Mouse (Mus musculus) A20 (cell line): Measurements from ENCODE around the gene Gm5426.
"Not testable (repeated sequence)": the region's sequence is repeated elsewhere in the genome, so short reads cannot be mapped to it uniquely, and the experiment has no call there.

Experiments used
- DNase-seq: peaks from one replicate; pipeline ENCODE4 v3.0.0-alpha.2; 2011; ENCODE audit warnings: low read depth, low spot score

Gene Gm5426

GRCm38 (mm10) chr10:96136451-96136850, at the start of gene Gm5426:
TSS of gene Gm5426 (plus strand) at chr10:96136603.
- not testable (repeated sequence) for DNase-seq

GRCm38 (mm10) chr10:96089744-96090143, 46.7 kb upstream of the Gm5426 start:
- no peak for DNase-seq

DNA sequence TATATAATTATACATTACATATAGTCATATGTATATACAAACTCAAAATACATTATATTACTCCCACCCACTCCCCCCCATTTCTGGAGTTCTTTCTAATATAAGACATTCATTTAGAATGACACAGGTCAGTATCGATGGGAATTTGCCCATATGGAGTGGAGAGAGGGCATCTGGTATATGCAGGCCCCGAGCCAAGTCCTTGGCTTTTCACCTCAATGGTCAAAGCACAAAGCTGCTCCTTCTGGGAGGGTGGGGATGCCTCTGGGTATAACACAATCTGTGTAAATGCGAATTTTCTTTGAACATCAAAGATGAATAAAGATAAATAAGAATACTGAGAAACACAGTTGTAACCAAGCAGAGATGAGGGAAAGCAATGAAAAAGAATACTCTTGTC, 46.0 kb upstream of the Gm5426 start:
- no peak for DNase-seq

DNA sequence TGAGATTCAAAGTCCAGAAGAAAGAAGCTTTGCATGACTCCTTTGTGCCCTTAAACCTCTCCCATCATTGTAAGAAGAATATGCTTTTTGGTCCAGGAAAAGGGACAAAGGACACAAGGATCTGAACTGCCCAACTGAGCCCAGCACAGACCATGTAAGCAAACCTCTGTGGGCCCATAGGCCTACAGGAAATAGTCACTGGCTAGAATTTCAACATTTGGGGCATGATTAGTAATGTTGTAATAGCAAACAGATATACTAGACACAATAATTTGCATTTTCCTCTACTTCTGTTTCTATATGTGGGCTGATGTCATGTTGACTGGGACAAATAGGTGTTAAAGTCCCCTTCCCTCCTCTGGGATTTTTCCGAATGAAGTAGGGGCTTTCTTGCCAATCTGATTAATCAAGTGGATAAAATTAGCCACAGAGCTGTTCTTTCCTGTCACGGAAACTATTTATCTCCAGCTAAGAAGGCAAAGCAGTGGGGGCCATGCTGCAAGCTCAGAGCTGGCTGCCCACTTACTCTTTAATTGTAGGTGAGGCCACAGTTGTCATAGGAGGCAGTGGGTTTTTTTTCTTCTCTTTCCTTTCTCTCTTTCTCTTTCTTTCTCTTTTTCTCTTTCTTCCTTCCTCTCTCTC, 42.4 kb upstream of the Gm5426 start:
- DNase-seq = no peak

GRCm38 (mm10) chr10:96094559-96094958, 41.8 kb upstream of the Gm5426 start:
- DNase-seq = no peak

DNA sequence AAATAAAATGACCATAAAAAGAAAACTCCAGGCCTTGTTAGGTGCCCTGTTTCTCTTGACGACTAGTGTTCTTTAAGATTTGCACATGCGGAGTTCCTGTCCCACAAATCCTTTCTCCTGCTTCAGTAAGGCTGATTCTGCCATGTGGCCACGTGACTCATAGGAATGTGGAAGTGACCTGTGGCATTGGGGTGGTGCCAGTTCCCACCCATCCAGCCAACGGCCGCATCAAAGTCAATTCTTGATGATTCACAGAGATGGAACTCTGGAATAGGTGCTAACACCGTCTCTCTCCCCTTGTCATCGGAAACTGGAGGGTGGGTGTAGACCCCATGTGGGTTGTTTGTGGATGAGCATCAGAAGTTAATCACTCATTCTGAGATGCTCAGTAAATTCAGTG, 39.7 kb upstream of the Gm5426 start:
- DNase-seq = no peak

DNA sequence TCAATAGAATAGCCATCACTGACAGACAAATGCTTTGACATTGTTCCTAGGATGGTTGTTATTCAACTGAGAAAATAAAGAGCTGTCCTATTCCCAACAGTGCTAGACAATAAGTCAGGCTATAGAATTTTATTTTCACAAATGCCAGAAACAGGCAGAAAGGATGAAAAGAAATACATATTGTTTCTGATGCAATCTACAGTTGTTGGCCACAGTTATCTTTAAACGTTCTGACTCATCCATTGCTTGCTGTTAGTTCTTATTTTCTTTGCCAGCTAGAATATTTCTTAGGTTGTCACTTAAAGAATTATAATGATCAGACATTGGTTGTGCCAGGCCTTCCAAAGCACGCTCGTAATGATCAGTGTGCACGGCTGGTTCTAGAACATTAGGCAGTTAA, 35.4 kb upstream of the Gm5426 start:
- DNase-seq = no peak

- peak; percentile 27 for DNase-seq
Observed at GRCm38 (mm10) chr10:96104158-96104557, 32.2 kb upstream of the Gm5426 start.

DNA sequence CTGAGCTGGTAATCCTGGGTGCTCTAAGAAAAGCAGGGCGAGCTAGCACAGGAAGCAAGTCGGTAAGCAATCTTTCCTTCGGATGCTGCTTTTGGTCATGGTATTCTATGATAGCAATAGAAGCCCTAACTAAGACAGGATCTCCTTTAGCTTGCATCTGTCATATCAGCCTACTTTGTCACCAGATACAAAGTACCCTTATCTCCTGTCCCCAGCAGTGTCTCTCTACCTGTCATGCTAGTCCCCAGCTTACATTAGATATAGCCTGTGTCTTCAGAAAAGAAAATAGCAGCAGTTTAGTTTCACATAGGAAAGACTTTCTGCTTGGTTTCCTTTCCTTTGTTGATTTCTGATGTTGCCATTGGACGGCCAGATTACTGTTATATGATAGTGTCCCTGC, 31.8 kb upstream of the Gm5426 start:
- DNase-seq = no peak

DNA sequence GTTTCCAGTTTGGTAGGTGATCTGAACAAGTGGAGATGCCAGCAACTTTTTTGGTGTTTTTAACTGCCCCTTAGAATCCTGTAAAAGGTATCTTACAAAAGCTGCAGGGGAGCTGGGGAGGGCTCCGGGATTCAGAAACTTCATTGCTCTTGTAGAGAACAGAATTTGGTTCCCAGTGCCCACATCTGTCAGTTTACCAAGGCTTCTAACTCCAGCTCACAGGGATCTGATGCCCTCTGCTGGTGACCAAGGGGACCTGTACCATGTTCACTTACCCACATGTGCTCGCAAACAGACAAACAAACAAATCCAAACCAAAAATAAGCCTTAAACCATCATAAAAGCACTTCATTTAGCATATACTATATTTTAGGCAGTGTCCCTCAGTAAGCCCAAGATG, 31.3 kb upstream of the Gm5426 start:
- peak; percentile 64 for DNase-seq

DNA sequence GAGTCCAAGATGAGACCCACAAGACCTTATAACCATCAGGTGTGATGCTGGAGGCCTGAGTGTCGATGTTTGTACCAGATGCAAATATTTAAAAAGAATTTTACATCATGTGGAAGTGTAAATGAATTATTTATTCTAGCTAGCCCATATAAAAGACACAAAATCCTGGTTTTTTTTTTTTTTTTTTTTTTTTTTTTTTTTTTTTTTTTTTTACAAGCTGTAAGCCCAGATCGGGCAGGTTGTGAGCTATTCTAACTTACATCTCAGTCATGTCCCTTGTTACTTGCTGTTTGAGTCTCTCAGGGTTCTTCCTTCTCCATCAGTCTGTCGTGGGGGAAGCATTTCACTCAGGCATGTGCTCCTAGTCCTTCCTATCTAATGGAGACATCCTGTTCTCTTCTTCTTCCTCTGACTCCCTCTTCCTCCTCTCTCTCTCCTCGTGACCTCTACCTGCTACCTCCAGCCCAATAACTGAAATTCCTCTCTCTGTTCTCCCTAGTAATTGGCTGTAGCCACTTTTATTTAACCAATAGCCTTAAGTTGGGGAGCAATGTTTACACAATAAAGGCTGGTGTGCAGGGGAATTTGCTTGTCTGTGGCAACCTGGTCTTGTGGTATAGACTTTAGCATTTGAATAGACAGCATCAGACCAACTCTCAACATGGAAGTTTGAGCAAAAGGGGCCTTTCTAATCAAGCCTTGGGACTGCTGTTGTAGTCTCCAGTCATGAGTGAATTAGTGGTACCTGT, 29.3 kb upstream of the Gm5426 start:
- no peak for DNase-seq

DNA sequence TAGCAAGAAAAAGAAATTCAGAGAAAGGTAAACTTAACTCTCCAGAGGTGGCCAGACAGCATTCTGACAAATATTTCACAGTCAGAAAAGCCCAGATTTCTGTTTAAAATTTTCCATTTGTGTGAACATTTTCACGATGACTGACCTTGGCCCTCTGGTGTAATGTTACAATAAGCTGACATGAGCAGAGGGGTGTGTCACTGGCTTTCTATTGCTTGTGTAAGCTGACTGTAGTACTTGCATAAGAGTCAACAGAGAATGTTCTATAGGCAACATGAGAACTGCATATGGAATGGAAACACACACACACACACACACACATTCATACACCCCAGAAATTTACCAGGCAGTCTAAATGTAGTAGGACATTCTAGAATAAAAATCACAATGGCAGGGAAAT, 28.6 kb upstream of the Gm5426 start:
- no peak for DNase-seq

- DNase-seq = no peak
Observed at GRCm38 (mm10) chr10:96115325-96115724, 21.1 kb upstream of the Gm5426 start.

GRCm38 (mm10) chr10:96120821-96121220, 15.6 kb upstream of the Gm5426 start:
- no peak for DNase-seq

GRCm38 (mm10) chr10:96121249-96122010, 15.0 kb upstream of the Gm5426 start:
- DNase-seq = no peak

DNA sequence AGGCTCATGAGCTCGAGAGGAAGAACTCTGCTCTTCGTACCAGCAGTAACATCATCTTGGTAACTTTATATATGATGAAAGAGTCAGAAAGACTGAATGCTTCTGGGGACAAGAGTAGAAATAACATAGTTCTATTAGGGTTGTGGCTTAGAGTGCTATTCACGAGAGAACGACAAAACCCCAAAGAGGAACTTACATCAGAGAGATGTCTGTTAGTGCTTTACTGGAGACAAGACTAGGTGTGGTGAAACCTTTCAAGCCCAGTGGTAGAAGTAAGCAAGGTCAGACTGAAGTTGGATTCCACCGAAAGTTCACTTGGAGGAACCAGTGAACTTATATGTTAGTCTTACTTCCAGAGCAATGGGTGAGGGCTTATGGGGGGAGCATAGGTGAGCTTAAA, 12.5 kb upstream of the Gm5426 start:
- DNase-seq = no peak

GRCm38 (mm10) chr10:96124290-96124689, 12.1 kb upstream of the Gm5426 start:
- no peak for DNase-seq

DNA sequence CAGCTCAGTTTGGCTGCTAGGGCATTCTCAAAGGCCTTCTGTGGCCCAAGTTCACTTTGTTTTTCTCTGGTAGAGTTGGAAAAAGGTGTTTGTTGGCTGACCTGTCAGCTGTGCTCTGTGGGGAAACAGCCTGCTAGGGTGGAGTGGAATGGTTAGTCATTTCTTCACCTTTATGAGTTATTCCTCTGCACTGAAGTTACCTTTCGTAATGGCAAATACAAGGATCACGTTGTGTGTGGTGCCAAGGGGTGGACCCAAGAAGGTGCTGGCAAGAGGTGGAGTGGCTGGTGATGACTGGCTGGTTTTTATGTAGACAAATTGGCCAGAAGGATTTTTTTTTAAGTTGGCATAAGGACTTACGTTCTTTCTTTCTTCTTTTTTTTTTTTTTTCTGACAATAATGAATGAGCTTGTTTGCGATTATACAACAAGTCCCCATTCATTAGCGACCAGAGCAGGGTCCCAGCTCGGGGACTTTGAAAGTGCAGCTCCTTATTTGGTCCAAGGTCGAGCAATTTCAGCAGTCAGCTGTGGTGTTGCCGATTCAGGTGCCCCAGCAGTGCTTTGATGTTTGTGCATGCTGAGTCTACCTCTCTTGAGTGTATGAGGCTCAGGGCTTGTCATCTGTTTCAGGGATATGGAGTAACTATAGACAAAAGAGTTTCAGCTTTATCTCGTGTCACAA, 10.5 kb upstream of the Gm5426 start:
- DNase-seq = no peak

GRCm38 (mm10) chr10:96129213-96129612, 7.2 kb upstream of the Gm5426 start:
- no peak for DNase-seq

- DNase-seq = no peak
Observed at GRCm38 (mm10) chr10:96130406-96130805, 6.0 kb upstream of the Gm5426 start.

DNA sequence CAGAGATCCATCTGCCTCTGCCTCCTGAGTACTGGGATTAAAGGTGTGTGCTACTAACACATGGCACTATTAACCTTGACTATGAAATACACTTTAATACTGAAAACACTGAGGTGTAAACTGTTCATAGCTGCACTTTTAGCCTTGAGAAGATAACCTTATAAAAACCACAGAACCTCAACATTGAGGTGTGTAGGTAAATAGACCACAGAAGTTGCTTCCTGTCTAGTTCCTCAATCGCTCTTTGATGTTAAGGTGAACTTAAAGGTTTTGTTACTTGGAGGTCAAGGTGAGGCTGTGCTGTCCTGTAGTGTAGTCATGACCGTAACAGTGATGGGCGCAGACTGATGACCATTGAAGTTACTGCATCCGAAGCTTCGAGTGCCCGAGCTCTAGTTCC, 5.3 kb upstream of the Gm5426 start:
- DNase-seq = no peak

- DNase-seq = no peak
Observed at GRCm38 (mm10) chr10:96132161-96132560, 4.2 kb upstream of the Gm5426 start.
